Mouse (Mus musculus): Measurements from ENCODE around the gene Wdfy3.

The Wdfy3 gene

DNA sequence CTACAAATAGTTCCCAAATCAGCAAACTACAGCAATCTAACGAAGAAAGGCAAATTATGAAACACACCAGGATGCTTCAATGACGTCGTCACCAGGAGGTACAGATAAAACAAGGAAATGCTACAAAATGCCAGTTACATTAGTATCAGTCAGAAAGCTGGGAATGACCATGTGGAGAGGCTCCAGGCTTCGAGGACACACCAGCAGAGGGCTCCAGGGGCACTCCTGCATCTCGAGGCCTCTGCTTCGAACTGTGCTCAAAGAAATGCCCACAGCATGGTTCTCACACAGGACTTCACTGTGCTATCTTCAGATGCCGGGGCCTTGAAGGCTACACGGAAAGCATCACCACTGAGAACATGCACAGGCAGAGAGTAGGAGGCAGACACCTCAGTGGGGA is 68.7 kb downstream of the Wdfy3 start:
- no peak for DNase-seq (ENCODE audit: low read depth)

DNA sequence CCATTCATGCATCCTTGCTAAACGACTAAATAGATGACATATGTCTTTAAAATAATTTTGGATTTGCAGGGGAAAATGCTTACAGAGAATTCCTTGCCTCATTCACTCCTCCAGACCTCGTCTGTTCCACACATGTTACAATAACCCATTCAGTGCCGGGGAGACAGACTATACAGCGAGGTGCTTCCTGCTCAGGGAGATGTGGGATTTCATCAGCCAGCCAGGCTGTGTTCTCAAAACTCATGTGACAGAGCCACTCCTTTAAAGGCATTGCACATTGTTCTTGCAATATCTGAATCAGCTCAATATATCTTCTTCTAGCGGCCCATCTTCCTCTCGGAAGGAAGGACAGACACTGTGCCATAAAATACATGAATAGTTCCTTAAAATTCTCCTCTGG is 70.8 kb downstream of the Wdfy3 start:
- DNase-seq (ENCODE audit: low read depth) = no peak

DNA sequence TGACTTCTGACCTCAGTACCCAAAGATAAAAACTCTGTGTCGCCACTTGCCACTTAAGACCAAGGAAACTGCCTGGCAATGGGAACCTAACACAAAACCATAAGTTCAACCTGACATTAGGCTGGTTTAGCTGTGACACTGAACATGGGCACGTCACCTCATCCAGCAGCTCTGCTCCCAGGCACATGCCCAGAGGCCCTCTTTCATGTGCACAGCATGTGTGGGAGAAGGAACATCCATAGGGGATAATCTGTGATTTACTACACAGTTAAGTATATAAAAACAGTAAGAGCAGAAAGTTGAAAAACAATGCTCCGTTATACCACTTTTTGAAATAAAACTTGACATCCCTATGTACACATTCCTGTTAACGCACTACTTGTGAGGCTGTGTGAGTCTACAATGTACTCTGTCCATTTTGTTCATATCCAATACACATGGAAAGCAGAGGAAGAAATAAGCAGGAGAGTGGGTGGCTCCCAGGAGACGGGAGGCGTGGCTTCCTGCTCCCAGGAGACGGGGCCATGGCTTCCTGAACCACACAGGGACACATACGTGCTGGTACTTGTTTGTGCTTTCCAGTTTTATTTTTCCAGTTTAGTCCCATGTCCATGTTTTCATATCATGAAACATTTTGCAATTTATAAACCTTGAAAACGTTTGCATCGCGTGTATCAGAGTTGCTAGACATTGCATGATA is 73.5 kb downstream of the Wdfy3 start:
- no peak for DNase-seq (ENCODE audit: low read depth)

DNA sequence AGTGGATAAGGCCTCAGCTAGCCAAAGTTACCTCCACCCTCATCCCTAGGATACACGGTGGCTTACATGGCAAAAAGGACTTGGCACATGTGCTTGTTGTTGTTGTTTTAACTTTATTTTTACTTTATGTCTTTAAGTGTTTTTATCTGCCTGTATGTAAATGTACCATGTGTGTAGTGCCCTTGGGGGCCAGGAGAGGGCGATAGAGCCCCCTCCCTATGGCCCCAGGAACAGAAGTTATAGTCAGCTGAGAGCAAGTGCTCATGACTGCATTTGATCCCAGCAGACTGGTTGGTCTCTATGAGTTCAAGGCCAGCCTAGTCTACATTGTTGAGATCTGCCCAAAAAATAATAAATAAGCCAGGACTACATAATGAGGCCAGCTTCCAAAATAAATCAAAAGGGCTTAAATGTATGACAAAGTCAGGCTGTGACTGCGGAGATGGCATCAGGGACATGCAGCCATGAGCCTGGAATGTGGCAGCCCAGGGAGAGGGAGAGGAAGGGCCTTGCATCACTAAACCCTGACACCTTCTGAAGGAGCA is 74.2 kb downstream of the Wdfy3 start:
- DNase-seq (ENCODE audit: low read depth) = peak; percentile 17

DNA sequence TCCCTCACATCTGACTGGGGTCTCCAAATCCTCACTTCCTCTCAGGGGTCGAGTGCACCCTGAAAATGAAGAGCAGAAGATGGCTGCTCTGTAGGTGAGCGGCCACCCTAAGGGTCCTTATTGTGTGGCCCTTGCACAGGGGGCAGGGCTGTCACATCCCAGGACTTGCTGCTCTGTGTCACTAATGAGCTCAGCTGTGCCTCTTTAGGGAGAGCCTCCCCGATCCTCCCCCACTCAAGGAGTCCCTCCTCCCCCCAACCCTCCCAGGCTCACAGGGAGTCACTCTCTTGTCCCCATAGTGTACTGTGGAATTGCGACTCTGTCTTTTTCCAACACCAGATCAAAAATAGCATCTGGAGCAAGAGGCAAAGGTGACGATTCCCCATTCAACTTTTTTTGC is 75.7 kb downstream of the Wdfy3 start:
- no peak for DNase-seq (ENCODE audit: low read depth)

DNA sequence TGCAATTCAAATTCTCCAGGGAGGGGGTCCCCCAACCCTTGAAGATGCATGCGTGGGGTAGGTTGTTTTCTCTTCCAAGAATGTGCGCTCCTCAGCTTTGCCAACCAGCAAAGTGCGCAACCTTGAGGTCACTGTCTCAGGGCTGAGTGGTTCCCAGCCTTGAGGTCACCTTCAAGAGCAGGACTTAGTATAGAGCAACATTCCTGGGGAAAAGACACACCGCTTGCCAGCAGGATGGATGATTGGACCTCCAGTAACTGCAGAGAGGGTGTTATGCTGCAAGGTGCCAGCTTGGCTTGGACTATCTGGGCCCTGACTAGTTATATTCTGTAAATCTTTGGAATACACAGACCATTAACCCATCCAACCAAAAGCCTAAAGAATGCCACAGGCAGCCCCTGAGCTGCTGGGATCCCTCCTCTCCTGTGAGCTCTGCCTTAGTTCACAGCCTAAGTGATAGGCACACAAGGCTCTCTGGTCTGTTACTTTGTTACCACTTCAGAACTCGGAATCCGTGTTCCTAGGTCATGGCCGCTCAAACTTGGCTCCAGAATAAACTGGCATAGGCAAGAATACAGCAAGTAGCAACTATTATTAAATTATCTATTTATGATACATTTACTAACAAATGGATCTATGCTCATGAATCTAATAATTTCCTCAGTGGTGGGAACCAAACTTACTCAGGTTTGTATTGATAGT is 76.6 kb downstream of the Wdfy3 start:
- DNase-seq (ENCODE audit: low read depth) = no peak

DNA sequence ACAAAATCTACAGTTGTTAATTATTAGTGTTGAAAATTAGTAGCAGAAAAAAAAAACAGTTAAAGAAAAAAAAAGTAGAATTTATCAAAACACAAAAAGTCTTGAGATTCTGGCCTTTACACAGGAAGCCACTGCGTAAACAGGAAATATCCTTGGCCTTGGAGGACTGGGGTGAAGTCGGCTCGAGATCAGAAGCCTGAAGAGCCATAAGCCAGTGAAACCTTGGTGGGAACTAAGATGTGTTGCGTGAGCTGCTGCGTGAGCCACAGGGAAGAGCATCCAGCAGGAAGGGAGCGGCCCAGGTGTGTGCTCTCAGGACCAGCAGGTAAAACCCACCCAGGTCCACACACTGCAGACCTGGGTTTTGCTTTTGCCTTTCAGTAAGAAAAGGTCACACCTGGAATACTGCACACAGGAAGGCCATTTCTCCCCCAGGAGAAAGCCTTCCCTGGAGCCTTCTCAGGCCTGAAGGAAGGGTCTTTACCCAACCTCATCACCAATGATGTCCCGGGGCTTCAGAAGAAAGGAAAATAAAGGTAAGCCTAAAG is 79.3 kb downstream of the Wdfy3 start:
- no peak for DNase-seq (ENCODE audit: low read depth)

DNA sequence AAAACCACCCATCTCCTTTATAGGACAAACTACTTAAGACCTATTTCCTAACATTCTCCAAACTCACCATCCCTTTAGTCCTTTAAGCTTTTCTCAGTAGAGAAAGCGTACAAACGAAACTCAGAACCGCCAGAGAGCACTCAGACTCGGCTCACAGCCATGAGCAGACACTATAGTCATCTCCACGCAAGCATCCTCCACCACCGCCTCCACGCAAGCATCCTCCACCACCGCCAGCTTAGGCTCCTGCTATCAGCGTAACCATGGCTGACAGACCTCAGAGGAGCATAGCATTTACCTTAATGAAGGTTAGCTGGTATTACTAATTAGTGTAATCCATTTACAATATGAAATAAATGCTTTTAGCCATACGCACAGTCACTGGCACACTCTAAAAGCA is 81.2 kb downstream of the Wdfy3 start:
- DNase-seq (ENCODE audit: low read depth) = no peak

DNA sequence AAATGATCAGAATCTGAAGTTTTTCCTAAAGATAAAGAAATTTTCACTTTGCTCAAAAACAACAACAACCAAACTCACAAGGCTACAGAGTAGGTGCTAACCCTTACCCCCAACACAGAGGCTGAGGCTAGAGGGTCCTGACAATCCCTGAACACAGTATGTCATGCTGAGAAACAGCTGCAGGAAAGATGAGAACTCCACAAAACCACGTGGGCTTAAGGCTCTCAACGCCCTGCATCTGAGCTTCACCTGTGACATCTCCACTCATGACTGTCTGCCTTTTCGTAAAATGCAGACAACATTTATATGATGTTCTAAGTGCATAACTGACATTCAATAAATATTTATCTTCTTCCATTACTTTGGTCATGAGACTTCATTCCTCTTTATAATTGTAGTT is 83.0 kb downstream of the Wdfy3 start:
- DNase-seq (ENCODE audit: low read depth) = no peak

DNA sequence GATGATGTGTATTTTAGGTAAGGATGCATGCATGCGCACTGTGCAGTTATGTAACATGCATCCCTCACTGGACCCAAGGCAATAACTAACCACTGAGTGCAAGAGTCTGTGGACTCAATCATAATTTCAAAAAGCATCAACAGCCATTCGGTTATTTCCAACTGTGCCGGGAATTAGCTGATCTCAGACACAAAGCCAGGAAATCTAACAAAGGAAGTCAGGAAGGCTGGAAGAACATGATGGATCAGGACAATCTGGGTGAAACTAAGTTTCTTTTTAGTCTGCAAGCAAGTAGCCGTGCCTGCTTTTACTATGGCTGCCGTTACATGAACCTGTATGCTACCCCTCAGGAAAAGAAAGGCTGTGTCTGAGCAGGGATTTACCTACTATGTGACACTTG is 87.5 kb downstream of the Wdfy3 start:
- DNase-seq (ENCODE audit: low read depth) = no peak

DNA sequence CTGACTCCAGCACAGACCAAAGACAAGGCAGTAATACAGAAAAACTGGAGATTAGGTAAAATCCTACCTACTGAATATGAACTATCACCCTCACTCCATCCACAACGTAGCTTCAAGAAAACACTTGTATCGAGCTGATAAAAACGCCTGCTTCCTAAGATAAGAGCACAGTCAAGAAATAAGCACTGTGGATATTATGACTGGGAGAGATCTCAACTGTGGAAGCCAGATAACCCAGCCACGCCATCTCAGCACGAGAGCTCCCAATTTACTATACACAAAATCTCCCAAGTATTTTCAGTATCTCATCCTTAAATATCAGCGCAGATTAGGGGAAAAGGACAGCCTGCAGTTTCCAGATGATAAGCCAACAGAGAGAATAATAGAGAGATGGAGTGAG is 90.1 kb downstream of the Wdfy3 start:
- peak; percentile 31 for DNase-seq (ENCODE audit: low read depth)

DNA sequence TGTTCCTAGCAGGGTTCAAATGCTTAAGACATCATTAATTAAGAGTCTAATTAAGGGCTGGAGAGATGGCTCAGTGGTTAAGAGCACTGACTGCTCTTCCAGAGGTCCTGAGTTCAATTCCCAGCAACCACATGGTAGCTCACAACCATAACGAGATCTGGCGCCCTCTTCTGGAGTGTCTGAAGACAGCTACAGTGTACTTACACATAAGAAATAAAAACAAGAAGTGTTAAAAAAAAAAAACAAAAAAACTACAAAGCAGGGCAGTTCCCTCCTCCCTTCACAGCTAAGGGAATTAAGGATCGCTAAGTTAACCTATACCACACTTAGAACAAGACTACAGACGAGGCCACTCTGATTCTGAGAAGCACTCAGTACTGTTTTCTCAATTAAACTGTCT is 97.1 kb downstream of the Wdfy3 start:
- peak; percentile 13 for DNase-seq (ENCODE audit: low read depth)

DNA sequence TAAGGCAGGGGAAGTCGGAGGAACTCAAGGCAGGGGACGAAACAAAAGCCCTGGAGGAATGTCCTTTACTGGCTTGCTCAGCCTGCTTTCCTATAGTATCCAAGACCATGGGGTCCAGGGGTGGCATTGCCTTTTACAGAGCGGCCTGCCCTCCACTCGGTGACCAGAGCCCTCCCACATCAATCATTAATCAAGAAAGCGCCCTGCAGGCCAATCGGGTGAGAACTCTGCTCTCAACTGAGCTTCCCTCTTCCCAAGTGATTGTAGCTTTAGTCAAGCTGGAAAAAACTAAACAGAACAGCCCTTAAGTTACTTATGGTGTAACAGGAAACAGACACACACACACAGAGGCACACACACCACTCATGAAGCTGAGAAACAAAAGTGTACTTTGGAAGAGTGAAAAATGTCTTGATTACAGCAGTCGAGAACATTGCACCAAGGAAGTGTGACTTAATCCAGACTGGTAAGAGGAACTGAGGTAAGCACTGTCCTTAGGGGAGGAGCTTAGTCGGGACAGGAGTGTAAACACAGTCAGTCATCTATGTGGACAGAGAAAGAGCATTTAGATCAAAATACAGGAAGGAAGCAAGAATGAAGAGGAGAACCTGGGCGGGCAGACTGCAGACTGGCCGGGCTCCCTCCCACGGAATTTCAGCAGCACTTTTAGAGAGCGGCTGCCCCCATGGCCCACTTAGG is 101.4 kb downstream of the Wdfy3 start:
- DNase-seq (ENCODE audit: low read depth) = peak; percentile 26

DNA sequence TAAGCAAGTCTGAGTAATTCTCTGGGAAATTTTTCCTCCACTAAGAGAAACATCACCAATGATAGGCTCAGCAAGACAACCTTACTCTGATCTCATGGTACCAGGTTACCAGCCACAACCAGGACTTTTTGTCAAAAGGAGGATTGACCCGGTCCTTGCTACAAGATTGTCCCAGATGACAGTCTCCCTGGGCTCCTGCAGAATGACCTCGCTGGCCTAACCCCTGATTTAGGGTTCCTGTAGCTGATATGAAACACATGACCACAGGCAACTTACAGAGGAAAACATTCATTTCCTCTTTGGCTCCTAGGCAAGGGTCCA is 101.9 kb downstream of the Wdfy3 start:
- DNase-seq (ENCODE audit: low read depth) = no peak

DNA sequence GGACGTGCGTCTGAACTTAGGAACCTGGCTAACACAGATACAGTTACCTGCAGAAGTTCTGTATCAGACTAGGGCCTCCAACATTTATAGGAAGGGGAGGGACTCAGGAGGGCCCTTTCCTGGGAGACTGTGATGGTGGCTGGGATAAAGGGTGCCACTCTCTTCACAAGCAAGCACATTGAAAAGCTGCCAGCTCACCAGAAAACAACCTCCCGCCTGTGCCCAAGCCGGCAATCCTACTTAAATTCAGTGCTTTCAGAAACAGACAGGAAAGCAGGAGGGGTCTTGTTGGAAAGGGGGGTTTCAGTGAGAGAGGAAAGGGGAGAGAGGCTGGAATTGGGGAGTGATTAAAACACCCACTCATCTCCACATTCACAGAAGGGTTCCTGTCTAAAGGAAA is 106.9 kb downstream of the Wdfy3 start:
- no peak for DNase-seq (ENCODE audit: low read depth)

DNA sequence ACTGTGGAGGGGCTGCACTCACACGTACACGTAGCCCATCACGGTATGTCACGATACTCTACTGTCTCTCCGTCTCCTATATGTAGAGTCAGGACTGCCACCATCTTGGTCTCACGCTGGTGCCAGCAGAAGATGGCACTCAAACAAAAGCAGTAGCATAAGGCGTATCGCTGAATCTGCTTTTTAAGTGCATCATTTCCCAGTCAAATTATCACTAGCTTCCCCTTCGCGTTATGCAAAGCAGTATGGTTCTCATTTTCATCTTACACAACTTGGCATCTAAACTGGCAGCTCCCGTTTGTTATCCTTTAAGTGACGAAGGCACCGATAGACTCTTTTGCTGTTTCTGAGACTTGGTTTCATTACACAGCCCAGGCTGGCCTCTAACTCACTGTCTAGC is 110.4 kb downstream of the Wdfy3 start:
- no peak for DNase-seq (ENCODE audit: low read depth)

DNA sequence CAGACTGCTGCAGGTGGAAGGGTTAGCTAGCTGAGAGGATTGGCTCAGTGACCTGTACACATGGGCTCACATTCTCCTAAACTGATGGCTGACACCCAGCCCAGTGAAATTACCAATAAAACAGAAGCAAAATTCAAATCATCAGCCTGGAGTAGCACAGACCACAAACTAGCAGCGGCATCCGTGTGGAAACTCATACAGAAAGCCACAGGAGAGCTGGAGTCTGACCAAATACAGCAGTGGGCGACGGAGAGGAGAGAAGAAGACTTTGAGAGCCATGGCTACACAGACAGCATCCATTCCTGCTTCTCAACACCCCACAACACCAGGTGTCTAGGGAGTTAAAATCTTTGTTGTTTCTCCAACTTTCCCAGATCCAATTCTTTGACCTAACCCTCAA is 110.8 kb downstream of the Wdfy3 start:
- DNase-seq (ENCODE audit: low read depth) = no peak

DNA sequence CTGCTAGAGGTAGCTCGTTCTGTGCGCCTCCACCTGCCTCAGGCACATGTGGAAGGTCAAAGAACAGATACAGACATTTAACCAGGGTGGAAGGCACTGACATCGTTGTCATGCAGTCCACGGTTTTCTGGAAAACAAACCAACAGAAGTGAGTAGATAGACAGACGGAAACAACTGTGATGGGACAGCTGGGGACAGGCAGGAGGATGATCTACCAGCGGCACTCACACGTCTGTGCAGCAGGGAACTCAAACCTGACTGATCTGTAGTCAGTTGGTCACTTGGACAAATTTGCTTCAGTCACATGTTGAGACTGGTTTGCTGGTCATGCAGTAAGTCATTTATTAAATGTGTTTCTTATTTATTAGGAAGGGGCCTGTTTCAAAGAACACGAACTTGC is 112.3 kb downstream of the Wdfy3 start:
- no peak for DNase-seq (ENCODE audit: low read depth)

DNA sequence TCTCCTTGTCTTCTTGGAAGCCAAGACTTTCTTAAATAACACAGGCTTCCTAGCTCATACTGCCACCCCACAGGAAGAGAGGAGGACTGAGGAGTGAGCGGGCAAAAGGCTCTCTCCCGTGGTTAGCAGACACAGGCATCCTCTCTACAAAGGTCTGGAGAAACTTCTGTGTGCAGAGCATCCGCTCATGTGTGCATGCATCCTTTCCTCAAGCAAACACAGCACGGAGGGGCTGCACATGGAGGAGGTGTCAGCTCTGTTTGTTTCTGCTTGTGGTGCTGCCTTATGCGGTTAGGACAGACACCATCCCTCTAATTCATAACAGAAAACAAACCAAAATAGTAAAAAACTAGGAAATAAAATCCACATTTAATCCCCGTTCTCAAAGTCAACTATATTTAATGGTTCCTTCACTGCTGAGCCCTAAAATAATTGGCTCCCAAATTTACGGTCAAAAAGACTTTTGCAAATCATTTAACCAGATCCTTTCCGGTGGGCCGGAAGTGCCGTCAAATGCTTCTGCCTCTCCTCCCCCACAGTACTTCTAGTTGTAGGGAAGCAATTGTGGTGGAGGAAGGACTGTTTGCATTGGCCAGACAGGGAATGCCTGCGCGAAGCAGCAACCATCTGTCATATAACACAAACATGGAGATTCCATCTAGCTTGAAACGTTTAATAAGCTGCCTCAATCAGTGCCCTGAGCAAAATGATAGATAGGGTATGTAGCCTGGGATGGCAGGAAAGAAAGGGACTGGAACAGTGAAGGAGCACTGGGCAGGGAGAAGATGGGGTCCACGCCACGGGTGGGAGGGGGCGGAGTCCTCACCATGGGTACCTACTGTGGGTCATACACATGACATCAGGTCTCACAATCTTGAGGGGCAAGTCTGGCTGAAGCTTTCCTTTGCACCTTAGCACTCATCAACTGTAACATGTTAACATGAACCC is 115.1 kb downstream of the Wdfy3 start:
- no peak for DNase-seq (ENCODE audit: low read depth)

DNA sequence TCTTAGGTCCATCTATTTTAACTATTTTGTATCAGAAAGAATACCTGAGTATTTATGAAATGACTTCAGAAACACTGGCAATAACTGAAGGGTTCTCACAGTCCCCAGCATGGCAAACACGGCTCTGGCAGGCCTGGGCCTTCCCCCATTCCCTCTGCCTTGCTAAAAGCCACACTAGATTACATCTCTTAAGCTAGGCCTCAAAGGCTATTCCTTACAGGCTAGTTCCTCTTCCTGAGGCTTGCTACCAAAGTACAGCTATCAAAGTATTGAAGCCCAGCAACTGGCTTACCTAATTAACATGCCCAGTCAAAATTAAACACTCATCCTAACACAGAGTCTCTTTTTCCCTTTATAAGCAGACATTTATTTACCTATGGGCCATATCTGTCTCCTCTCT is 117.8 kb downstream of the Wdfy3 start:
- no peak for DNase-seq (ENCODE audit: low read depth)

DNA sequence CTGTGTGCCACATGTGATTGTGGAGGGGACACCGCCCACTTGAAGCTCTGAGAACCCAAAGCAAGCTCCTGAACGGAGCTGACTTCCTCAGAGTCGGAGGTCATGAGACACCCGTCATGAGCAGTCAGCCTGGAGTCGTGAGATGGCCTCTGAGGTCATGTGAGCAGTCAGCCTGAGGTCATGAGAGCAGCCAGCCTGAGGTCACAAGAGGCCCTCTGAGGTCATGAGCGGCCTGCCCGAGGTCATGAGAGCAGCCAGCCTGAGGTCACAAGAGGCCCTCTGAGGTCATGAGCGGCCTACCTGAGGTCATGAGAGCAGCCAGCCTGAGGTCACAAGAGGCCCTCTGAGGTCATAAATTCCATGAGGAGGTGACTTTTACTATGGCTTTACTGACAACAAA is 120.4 kb downstream of the Wdfy3 start:
- DNase-seq (ENCODE audit: low read depth) = no peak

DNA sequence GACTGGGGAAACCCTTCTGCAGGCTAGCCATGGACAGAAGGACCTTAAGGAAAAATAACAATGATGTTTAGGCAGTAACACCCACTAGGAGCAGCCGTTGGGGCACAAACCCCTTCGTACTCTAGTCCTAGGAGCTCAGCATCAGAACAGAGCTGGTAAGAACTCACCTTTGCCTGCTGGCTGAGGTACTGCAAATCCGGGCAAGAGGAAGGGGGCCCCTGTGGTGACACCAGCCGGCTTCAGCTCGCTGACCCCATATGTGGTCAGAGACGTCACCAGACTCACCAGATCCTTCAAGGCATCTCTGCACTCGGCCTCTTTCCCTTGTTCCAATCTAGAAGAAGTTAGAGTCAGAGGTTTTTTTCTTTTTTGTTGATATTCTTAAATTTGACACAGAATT is 121.1 kb downstream of the Wdfy3 start:
- DNase-seq (ENCODE audit: low read depth) = no peak

Measured in c-Kit-positive CD71-negative TER-119-negative erythroid progenitor cells, embryonic 14.5 days (primary cell).